Mouse (Mus musculus): Measurements from ENCODE around the gene Tbcc.
"Not testable (repeated sequence)": the region's sequence is repeated elsewhere in the genome, so short reads cannot be mapped to it uniquely, and the experiment has no call there.

Gene Tbcc

GRCm38 (mm10) chr17:46890116-46890815 is at the start of gene Tbcc:
Gene Tbcc, plus strand, starts transcription at chr17:46890684.
- peak; percentile 99 for DNase-seq (ENCODE audit: low read depth, low spot score)

DNA sequence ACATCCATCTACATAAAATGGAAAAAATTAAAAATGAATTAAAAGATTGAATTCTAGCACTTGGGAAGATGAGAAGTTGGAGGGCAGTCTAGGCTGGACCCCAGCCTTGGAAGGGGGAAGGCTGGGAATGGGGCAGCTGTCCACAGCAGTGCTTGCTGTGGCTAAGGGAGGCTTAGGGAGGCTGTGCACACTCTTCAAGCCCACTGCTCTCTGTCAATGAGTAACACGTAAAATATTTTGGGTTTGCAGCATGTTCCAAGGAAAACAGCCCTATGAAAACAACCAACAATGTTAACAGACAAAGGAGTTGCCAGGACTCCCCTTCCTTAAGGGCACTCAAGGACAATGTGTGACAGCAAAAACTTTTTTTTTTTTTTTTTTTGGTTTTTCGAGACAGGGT is 47.5 kb upstream of the Tbcc start:
- no peak for DNase-seq (ENCODE audit: low read depth, low spot score)

DNA sequence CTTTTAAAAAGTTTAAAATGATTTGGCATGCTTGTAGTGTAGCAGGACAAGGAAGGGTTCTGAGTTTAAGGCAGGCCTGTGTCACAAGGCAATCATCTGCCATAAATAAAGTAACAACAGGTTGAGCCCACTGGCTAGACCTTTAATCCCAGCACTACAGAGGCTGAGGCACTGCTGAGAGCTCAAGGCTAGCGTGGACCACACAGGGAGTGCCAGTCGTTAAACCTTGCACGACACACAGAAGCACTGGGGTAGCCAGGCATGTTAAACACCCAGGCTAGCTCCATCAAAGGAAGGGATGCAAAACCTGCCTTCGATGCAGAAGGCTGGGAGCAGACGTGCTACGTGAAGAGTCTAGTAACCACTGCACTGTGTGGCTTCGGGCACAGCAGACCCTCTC is 46.8 kb upstream of the Tbcc start:
- DNase-seq (ENCODE audit: low read depth, low spot score), result no peak

DNA sequence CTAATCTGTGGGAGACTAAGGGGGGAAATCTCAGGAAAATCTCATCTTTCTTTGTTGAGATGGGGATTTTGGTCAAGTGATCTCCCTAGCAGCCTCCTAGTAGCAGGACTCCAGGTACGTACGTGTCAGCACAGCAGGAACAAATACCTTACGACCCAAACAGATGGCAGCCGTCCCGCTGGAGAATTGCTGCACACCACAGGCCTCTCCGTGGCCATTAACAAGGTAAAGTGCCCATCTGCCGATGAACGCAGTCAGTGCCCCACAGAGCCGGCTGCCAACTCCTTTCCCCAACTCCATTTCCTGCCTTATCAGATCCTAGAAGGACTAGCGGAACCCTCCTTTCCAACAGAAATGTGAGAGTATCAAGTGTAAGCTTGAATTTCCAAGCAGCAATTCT is 45.7 kb upstream of the Tbcc start:
- no peak for DNase-seq (ENCODE audit: low read depth, low spot score)

GRCm38 (mm10) chr17:46845262-46845661 is 45.2 kb upstream of the Tbcc start:
- DNase-seq (ENCODE audit: low read depth, low spot score), result no peak

DNA sequence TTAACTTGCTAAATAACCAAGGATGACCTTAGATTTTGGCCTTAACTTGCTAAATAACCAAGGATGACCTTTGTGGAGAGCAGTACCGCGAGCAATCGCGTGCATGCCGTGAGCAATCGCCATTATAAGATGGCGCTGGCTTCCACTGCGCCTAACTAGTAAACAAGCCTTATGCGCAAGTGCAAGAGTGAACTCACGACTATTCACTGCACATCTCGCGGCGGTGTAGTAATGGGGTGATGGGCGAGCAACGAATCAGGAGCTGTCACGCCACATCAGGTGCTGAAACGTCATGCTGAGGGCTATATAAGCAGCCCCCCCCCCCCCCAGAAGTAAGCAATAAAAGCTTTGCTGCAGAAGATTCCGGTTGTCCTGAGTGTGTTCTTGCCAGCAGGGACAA is 43.9 kb upstream of the Tbcc start:
- DNase-seq (ENCODE audit: low read depth, low spot score), result not testable (repeated sequence)

DNA sequence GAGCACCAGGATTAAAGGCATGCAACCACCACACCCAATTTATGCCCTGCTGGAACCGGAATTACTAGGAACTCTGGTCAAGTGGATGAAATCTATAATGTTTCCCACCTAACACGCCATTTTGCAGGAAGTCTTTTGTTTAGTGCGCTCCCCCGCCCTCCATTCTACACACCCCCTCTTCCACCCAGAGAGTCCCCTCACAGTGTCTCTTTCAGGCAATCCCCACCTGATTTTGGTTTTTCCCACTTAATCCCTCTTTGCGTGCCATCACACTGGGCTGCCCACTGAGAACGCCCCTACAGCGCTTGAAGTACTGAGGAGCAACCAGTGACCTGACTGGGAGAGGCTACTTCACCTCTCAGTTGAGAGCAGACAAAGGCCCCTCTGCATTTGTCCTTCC is 43.3 kb upstream of the Tbcc start:
- DNase-seq (ENCODE audit: low read depth, low spot score), result no peak

GRCm38 (mm10) chr17:46852725-46853124 is 37.8 kb upstream of the Tbcc start:
- DNase-seq (ENCODE audit: low read depth, low spot score), result peak; percentile 19

DNA sequence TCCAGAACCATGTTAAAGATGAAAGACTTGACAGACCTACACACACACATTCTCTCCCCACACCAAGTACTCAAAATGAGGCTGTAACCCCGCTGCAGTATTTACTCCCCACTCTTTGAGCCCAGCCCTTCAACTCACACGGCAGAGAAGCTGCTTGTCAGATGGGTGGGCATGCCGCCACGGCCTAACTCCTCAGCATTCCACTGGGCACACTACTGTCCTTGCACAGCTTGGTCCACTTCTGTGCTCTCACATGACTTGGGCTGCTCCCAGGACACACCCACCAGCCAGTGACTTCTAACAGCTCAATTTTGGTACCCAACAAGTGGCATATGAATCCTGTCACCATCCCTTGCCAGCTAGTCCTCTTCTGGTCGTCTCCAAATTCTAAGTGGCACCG is 37.2 kb upstream of the Tbcc start:
- DNase-seq (ENCODE audit: low read depth, low spot score), result no peak

- no peak for DNase-seq (ENCODE audit: low read depth, low spot score)
Measured at GRCm38 (mm10) chr17:46854096-46854495, 36.4 kb upstream of the Tbcc start.

DNA sequence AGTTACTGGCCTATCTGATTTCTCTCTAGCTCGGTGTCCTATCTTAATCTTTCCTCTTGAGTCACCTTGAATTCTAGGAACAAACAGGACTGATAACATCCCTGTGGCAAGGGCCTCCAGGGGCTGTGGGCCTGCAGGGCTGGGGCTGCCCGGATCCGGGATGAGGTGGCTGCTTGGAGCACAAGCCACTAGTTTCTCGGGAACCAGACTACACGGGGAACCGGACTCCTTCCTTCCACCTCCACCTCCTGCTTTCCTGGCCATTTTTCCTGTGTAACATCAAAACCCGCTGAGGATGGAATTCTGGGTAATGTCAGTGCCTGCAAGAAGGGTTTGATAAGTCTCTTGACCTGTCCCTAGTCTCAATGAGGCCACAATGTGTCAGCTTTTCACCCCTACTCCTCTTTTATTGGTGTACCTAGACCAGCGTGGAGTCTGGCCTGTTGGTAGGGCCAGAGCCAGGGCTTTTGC is 35.8 kb upstream of the Tbcc start:
- DNase-seq (ENCODE audit: low read depth, low spot score), result no peak

DNA sequence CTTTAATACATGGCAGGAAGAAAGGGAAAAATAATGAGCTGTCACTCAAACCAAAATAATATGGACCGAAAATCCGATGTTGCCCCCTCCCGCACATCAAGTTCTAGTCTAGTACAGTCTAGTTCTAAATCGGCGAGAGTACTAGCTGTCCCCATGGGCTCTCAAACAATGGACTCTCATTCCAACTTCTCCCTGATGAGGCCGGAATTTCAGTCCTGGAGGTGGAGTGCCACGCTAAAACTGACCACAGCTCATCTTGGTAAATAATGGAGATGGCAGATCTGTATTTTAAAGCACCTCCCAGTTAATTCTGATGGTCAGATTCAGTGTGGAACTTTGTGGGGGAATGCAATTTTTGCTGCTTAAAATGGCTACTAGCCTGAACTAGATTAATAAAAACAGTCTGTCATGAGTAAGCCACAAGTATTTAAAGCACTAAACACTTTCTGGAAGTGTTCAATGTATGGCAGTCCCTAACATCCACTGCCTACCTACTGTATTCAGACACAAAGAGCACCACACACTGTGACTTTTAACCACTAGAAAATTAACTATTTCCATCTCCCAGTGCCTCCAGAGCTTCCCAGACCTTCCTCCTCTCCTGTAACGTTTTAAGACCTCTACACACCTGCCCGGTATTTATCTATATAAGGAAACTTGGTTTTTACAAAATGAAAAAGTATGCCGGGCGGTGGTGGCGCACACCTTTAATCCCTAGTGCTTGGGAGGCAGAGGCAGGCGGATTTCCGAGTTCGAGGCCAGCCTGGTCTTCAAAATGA is 35.0 kb upstream of the Tbcc start:
- peak; percentile 38 for DNase-seq (ENCODE audit: low read depth, low spot score)

GRCm38 (mm10) chr17:46856107-46856388 is 34.4 kb upstream of the Tbcc start:
- no peak for DNase-seq (ENCODE audit: low read depth, low spot score)

DNA sequence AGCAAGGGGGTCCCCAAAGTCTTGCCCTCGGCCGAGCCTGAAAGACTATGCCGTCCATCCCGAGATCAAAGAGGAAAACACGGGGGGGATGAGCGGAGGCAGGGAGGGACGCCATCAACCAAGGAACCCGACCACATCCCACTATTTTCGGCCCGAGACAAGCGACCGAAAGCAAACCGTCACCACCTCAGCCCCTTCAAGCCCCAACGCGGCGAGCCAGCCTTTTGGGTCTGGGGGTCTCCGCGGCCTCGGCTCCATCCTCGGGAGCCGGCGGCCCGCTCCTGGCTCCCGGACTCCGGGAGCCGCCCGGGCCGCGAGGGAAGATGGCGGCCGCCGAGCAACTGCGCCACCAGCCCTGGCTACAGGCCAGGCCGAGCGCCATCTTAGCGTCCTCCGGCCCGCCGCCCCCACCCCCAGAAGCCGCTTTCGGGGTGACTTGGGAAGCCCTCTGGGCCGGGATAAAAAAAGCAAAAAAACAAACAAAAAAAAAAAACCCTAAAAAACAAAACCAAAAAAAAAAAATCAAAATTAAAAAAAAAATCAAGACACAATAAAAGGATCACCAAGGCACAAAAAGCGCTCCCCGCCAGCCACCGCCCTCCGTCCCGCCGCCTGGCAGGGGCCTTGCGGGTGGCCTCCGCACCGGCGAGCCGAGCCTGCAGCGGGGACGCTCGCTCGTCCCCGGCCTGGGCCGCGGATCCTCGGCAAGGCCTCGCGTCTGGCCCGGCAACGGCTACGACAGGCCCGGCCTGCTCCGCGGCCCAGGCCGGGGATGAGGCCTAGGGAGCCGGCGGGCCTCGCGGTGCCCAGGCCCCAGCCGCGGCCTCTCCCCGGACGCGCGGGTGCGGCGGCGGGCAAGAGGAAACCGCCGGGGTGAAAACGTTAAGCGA is 33.8 kb upstream of the Tbcc start:
- peak; percentile 93 for DNase-seq (ENCODE audit: low read depth, low spot score)

DNA sequence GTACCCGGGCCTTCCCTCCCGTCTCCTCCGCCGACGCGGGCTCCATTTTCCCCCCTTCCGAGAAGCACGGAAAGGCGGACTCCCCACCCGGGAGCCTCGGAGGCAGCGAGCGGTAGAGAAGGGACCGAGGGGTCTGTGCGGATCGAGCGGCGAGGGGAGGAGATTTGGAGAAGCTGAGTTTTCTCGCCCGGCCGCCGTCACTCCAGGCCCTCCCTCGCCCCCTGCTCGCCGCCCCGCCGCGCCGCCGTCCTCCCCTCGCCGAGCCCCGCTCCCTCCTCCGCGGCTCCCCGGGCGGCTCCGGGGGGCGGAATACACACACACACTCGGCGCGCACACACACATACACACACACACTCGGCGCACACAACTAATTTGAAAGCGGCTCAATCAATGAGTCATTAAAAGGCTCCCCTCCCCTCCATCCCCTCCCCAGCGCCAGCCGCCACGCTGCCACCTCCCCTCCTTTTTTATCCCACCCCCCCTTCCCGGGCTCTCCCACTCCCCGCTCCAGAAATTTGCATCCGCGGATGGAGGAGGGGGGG is 33.1 kb upstream of the Tbcc start:
- DNase-seq (ENCODE audit: low read depth, low spot score), result peak; percentile 83

GRCm38 (mm10) chr17:46857903-46858748 is 32.4 kb upstream of the Tbcc start, which contains the start of gene Bicral:
Gene Bicral, minus strand, starts transcription at chr17:46858482.
- DNase-seq (ENCODE audit: low read depth, low spot score), result peak; percentile 85

- peak; percentile 48 for DNase-seq (ENCODE audit: low read depth, low spot score)
Measured at GRCm38 (mm10) chr17:46858749-46859444, 31.6 kb upstream of the Tbcc start.

GRCm38 (mm10) chr17:46860120-46860519 is 30.4 kb upstream of the Tbcc start:
- no peak for DNase-seq (ENCODE audit: low read depth, low spot score)

DNA sequence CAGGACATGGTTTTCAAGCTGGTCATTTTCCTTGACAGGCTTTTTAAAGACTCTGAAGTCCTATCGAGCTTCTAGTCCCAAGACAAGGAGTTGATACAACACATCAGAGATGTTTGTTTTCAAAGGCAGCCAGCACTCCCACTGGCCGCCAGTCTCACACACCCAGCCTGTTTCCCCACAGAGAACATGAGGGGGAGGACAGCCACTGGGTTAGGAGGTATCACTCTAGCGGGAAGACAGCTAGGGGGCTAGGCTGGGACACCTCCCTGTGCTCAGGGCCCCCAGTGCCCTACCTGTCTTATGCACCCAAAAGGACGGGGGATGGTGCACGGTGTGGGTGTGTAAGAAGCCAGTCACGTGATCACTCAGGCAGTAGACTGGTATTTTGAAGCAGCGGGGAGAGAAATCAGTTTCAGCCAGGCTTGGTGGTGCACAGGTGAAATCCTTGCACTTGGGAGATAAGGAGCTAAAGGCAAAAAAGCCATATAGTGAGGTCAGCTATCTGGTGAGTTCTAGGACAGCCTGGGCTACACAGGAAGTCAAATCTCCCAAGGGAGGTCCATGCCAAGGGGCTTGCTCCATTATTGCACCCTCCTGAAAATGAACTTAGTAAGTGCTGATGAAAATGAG is 25.8 kb upstream of the Tbcc start:
- no peak for DNase-seq (ENCODE audit: low read depth, low spot score)

- no peak for DNase-seq (ENCODE audit: low read depth, low spot score)
Measured at GRCm38 (mm10) chr17:46866836-46867235, 23.6 kb upstream of the Tbcc start.
